Mouse (Mus musculus) gastrocnemius, postnatal 4 days (tissue): ENCODE measurements around the gene Fshr. TPM values are rescaled to one million over a fixed set of nuclear protein-coding genes. Genes with fewer than 3 reads are reported as not detected.
"Not testable (repeated sequence)": the region's sequence is repeated elsewhere in the genome, so short reads cannot be mapped to it uniquely, and the experiment has no call there.

Source experiments
- DNase-seq, 2 experiments: peaks; one replicate each; pipeline ENCODE4 v3.0.0; 2021 to 2022; ENCODE audit warnings: low spot score in 2 of 2, mixed read lengths in 2 of 2
- long read RNA-seq, 2 experiments: library from polyadenylated mRNA; stranded (forward); transcript quantifications; one replicate each; pipeline ENCODE4 v2.0.0; 2021
- total RNA-seq, 2 experiments: library from RNA; stranded (reverse); gene quantifications; 2 replicates each; pipeline ENCODE4 v1.2.3; 2021

Gene Fshr
- total RNA-seq: not detected
- long read RNA-seq, experiment 1: 0 reads
- long read RNA-seq, experiment 2: 0 reads

- no peak for DNase-seq
Measured at GRCm38 (mm10) chr17:89200575-89200974, at the start of gene Fshr. Gene Fshr, minus strand, starts transcription at chr17:89200675.

GRCm38 (mm10) chr17:89202181-89202580, 1.7 kb upstream of the Fshr start:
- no peak for DNase-seq

- DNase-seq: no peak
Measured at GRCm38 (mm10) chr17:89173545-89173944, 26.9 kb downstream of the Fshr start.

GRCm38 (mm10) chr17:89164773-89165172, 35.7 kb downstream of the Fshr start:
- no peak for DNase-seq

GRCm38 (mm10) chr17:89162475-89162874, 38.0 kb downstream of the Fshr start:
- no peak for DNase-seq

- DNase-seq: not testable (repeated sequence)
Measured at GRCm38 (mm10) chr17:89159343-89159742, 41.1 kb downstream of the Fshr start.

- DNase-seq: no peak
Measured at GRCm38 (mm10) chr17:89144806-89145205, 55.7 kb downstream of the Fshr start.

GRCm38 (mm10) chr17:89120023-89120422, 80.5 kb downstream of the Fshr start:
- DNase-seq: no peak

- DNase-seq: no peak
Measured at GRCm38 (mm10) chr17:89119250-89119649, 81.2 kb downstream of the Fshr start.

- no peak for DNase-seq
Measured at GRCm38 (mm10) chr17:89113944-89114343, 86.5 kb downstream of the Fshr start.

GRCm38 (mm10) chr17:89100719-89101350, 99.6 kb downstream of the Fshr start:
- no peak for DNase-seq

- not testable (repeated sequence) for DNase-seq
Measured at GRCm38 (mm10) chr17:89099733-89100132, 100.7 kb downstream of the Fshr start.

- no peak for DNase-seq
Measured at GRCm38 (mm10) chr17:89089692-89090475, 110.6 kb downstream of the Fshr start.

- DNase-seq: no peak
Measured at GRCm38 (mm10) chr17:89082897-89083296, 117.6 kb downstream of the Fshr start.

- no peak for DNase-seq
Measured at GRCm38 (mm10) chr17:89079706-89080105, 120.8 kb downstream of the Fshr start.

- DNase-seq: no peak
Measured at GRCm38 (mm10) chr17:89064327-89065095, 136.0 kb downstream of the Fshr start.

GRCm38 (mm10) chr17:89062348-89062949, 138.0 kb downstream of the Fshr start:
- DNase-seq: no peak

- no peak for DNase-seq
Measured at GRCm38 (mm10) chr17:89051031-89051563, 149.4 kb downstream of the Fshr start.

- no peak for DNase-seq
Measured at GRCm38 (mm10) chr17:89049071-89049470, 151.4 kb downstream of the Fshr start.

GRCm38 (mm10) chr17:89046016-89046415, 154.5 kb downstream of the Fshr start:
- DNase-seq: no peak

GRCm38 (mm10) chr17:89036723-89037122, 163.8 kb downstream of the Fshr start:
- no peak for DNase-seq
